ENCODE assay signal across 8 mouse cellular contexts in genomic region chr8:114133050-114133509, GRCm38 (mm10). TPM values are rescaled to one million over a fixed set of nuclear protein-coding genes. Genes with fewer than 3 reads are reported as not detected.
DNase-seq lines count a peak whose midpoint lies in the region; ATAC-seq and TF ChIP-seq lines count a peak whose summit lies in the region.

No protein-coding gene starts in this region.

- TF ChIP-seq CTCF in liver, adult 2 months (IDR thresholded peaks at IDR 0.05; ENCODE audit: low read depth, low read length): no peak

- no peaks in the 10 kb centered on the region for H3K9me3 ChIP-seq in forebrain, embryonic 12.5 days
- H3K9me3 ChIP-seq in intestine, embryonic 14.5 days (ENCODE audit: control insufficient read depth, low read length): no peaks in the 10 kb centered on the region
- H3K9me3 ChIP-seq in midbrain, embryonic 16.5 days (replicated peaks; ENCODE audit: control insufficient read depth, low read length, poor library complexity, severe bottlenecking): no peaks in the 10 kb centered on the region

- no peak for TF ChIP-seq POLR2A in liver, adult 2 months (IDR thresholded peaks at IDR 0.05; ENCODE audit: extremely low read depth, insufficient read depth, low read length)

- peak; percentile 27; the same call in 1 of the 2 replicates for ATAC-seq in forebrain, embryonic 12.5 days (ENCODE audit: low FRiP score)
- peak; percentile 61 for ATAC-seq in intestine, embryonic 14.5 days (replicated peaks; ENCODE audit: low FRiP score, low TSS enrichment, low read depth)
- no peak for ATAC-seq in midbrain, embryonic 16.5 days

- H3K79me2 ChIP-seq in liver, adult 2 months (ENCODE audit: control insufficient read depth, insufficient read depth, low read length): peaks cover 30% of the 10 kb centered on the region; the same call in 1 of the 2 replicates

- no peak overlapping the region for H3K4me3 ChIP-seq in liver, adult 2 months (ENCODE audit: insufficient read depth, low read depth, low read length)
- peak overlapping the region; percentile 48 for H3K4me3 ChIP-seq in forebrain, embryonic 12.5 days (replicated peaks)
- H3K4me3 ChIP-seq in intestine, embryonic 14.5 days (ENCODE audit: low read depth, low read length): peak overlapping the region; percentile 41
- peak overlapping the region; percentile 33 for H3K4me3 ChIP-seq in midbrain, embryonic 16.5 days (ENCODE audit: low read depth, low read length)

- peak overlapping the region; percentile 79 for H3K4me2 ChIP-seq in forebrain, embryonic 12.5 days
- peak overlapping the region; percentile 52 for H3K4me2 ChIP-seq in intestine, embryonic 14.5 days (ENCODE audit: low read length)
- H3K4me2 ChIP-seq in midbrain, embryonic 16.5 days (ENCODE audit: low read length): peak overlapping the region; percentile 70

- no peaks in the 10 kb centered on the region for H3K27me3 ChIP-seq in liver, adult 2 months (ENCODE audit: control insufficient read depth, insufficient read depth, low read length)
- no peaks in the 10 kb centered on the region for H3K27me3 ChIP-seq in forebrain, embryonic 12.5 days
- H3K27me3 ChIP-seq in intestine, embryonic 14.5 days (replicated peaks; ENCODE audit: control insufficient read depth, insufficient read depth, low read length): no peaks in the 10 kb centered on the region
- H3K27me3 ChIP-seq in midbrain, embryonic 16.5 days (ENCODE audit: control insufficient read depth, insufficient read depth, low read depth, low read length): no peaks in the 10 kb centered on the region

- peak overlapping the region; percentile 52 for H3K9ac ChIP-seq in liver, adult 2 months (ENCODE audit: low read depth, low read length)
- peak overlapping the region; percentile 68; the same call in 1 of the 2 replicates for H3K9ac ChIP-seq in forebrain, embryonic 12.5 days
- H3K9ac ChIP-seq in intestine, embryonic 14.5 days (ENCODE audit: low read length): no peak overlapping the region
- H3K9ac ChIP-seq in midbrain, embryonic 16.5 days (ENCODE audit: low read depth, low read length): peak overlapping the region; percentile 31; the same call in 1 of the 2 replicates

- H3K4me1 ChIP-seq in liver, adult 2 months (ENCODE audit: control insufficient read depth, insufficient read depth, low read length): peaks cover 27% of the 10 kb centered on the region
- peaks cover 15% of the 10 kb centered on the region for H3K4me1 ChIP-seq in forebrain, embryonic 12.5 days
- peaks cover 7% of the 10 kb centered on the region for H3K4me1 ChIP-seq in intestine, embryonic 14.5 days (replicated peaks; ENCODE audit: control insufficient read depth, insufficient read depth, low read length)
- H3K4me1 ChIP-seq in midbrain, embryonic 16.5 days (ENCODE audit: control insufficient read depth, insufficient read depth, low read length): no peaks in the 10 kb centered on the region; the same call in 1 of the 2 replicates

- WGBS in liver, adult 2 months: 27% methylated on average over 14 of the region's 14 CpGs
- 33% methylated on average over 14 of the region's 14 CpGs for WGBS in forebrain, embryonic 12.5 days
- 27% methylated on average over 14 of the region's 14 CpGs for WGBS in intestine, embryonic 14.5 days
- 21% methylated on average over 13 of the region's 14 CpGs for WGBS in midbrain, embryonic 16.5 days

- H3K27ac ChIP-seq in liver, adult 2 months (replicated peaks; ENCODE audit: insufficient read depth, low read depth, low read length): peak overlapping the region; percentile 88
- H3K27ac ChIP-seq in forebrain, embryonic 12.5 days: no peak overlapping the region
- no peak overlapping the region for H3K27ac ChIP-seq in intestine, embryonic 14.5 days (ENCODE audit: low read depth)
- no peak overlapping the region for H3K27ac ChIP-seq in midbrain, embryonic 16.5 days (ENCODE audit: low read length)

- no peak for DNase-seq in liver, adult 2 months (ENCODE audit: extremely low read depth, low read depth, low spot score)
- DNase-seq in liver: no peak
- DNase-seq in intestine, embryonic 14.5 days (ENCODE audit: low spot score): peak; percentile 50
- no peak for DNase-seq in yolk sac, embryonic 10.5 days (ENCODE audit: low spot score)
- no peak for DNase-seq in cerebellum, adult 9-10 months
- no peak for DNase-seq in right cerebral cortex, postnatal 10 days (ENCODE audit: low spot score in 2 of 2)

- H3K36me3 ChIP-seq in liver, adult 2 months (ENCODE audit: control insufficient read depth, insufficient read depth, low read length): peaks cover 35% of the 10 kb centered on the region
- no peaks in the 10 kb centered on the region for H3K36me3 ChIP-seq in forebrain, embryonic 12.5 days (replicated peaks)
- H3K36me3 ChIP-seq in intestine, embryonic 14.5 days (ENCODE audit: control insufficient read depth, insufficient read depth, low read length): no peaks in the 10 kb centered on the region
- no peaks in the 10 kb centered on the region for H3K36me3 ChIP-seq in midbrain, embryonic 16.5 days (ENCODE audit: control insufficient read depth, insufficient read depth, low read length)

RNA-seq across cellular contexts. Expression of gene Nudt7, which starts 0.3 kb away (rescaled TPM):
- total RNA-seq in liver, adult 2 months (2014; rRNA removed): 221 and 394 TPM in 2 replicates
- polyA plus RNA-seq in liver, adult 2 months (2012; rRNA removed): 233 and 293 TPM in 2 replicates
- 7.3 and 7.8 TPM in 2 replicates for polyA plus RNA-seq in forebrain, embryonic 12.5 days (2016; fragmentation: Nextera tagmentation; extraction: Ambion mirVana)
- 15.5 and 19.5 TPM in 2 replicates for polyA plus RNA-seq in intestine, embryonic 14.5 days (2014; fragmentation: Nextera tagmentation; extraction: Ambion mirVana)
- 2.9 and 3.7 TPM in 2 replicates for polyA plus RNA-seq in midbrain, embryonic 16.5 days (2015; fragmentation: Nextera tagmentation; extraction: Ambion mirVana)

Comparison
In these comparisons a context has a peak if more than half of its experiments do, and no peak if none do; other contexts are left out.
1. RNA of gene Nudt7, which starts 0.3 kb away (polyA plus RNA-seq): 233 to 293 TPM in liver, adult 2 months; 15.5 to 19.5 TPM in intestine, embryonic 14.5 days, 7.3 to 7.8 TPM in forebrain, embryonic 12.5 days and 2.9 to 3.7 TPM in midbrain, embryonic 16.5 days; every median in the first group is over 10 times any median in the second.
2. Peak in every context shown above with its lines, with median percentiles within 50 percentile points of each other: H3K4me2 ChIP-seq.